Mouse (Mus musculus) CH12.LX (cell line): ENCODE results near the gene Gm28041. TPM values are rescaled to one million over a fixed set of nuclear protein-coding genes. Genes with fewer than 3 reads are reported as not detected.
"Not testable (repeated sequence)": the region's sequence is repeated elsewhere in the genome, so short reads cannot be mapped to it uniquely, and the experiment has no call there.

Source experiments
- DNase-seq: peaks from one replicate; pipeline ENCODE4 v3.0.0-alpha.2; 2013; ENCODE audit errors: extremely low read depth
- H3K27ac ChIP-seq: 2 replicates; pipeline ENCODE4 v1.5.1; 2012; ENCODE audit warnings: low read depth, mild to moderate bottlenecking, control low read depth, moderate library complexity; ENCODE audit not compliant: insufficient read depth
- H3K27me3 ChIP-seq: replicated peaks from 2 replicates; pipeline ENCODE3; 2012; ENCODE audit warnings: inconsistent platforms
- H3K36me3 ChIP-seq, 2 experiments: replicated peaks in 1 of 2; 2 replicates each; pipeline versions ENCODE3 to v1.6.1; 2012; ENCODE audit warnings: inconsistent platforms in 1 of 2, low read length in 1 of 2, mild to moderate bottlenecking in 1 of 2, mixed read lengths in 1 of 2, moderate library complexity in 1 of 2; ENCODE audit not compliant: control insufficient read depth in 1 of 2, insufficient read depth in 1 of 2
- H3K4me1 ChIP-seq, 2 experiments: 2 replicates each; pipeline ENCODE4 v1.6.1; 2012; ENCODE audit warnings: inconsistent platforms in 1 of 2, moderate library complexity in 1 of 2; ENCODE audit not compliant: insufficient read depth in 2 of 2, control insufficient read depth in 1 of 2
- H3K4me2 ChIP-seq: 2 replicates; pipeline ENCODE4 v1.6.1; 2012; ENCODE audit warnings: low read depth, mild to moderate bottlenecking, control low read depth; ENCODE audit not compliant: poor library complexity, insufficient read depth, severe bottlenecking
- H3K4me3 ChIP-seq, 3 experiments: fragments of 150-350 bp in 1 of 3; sonication (generic) in 1 of 3; replicated peaks in 1 of 3; 2 replicates each; pipeline versions ENCODE3 to v1.5.1; 2011 to 2012; ENCODE audit warnings: low read depth in 2 of 3, low read length in 2 of 3, mild to moderate bottlenecking in 2 of 3, moderate library complexity in 2 of 3, control low read depth in 1 of 3, improper control_type of control experiment in 1 of 3, inconsistent platforms in 1 of 3, mixed read lengths in 1 of 3; ENCODE audit not compliant: poor library complexity in 1 of 3
- H3K79me2 ChIP-seq: replicated peaks from 2 replicates; pipeline ENCODE4 v1.6.1; 2012; ENCODE audit warnings: mild to moderate bottlenecking, moderate library complexity; ENCODE audit not compliant: control insufficient read depth, poor library complexity, insufficient read depth, severe bottlenecking; ENCODE audit errors: extremely low read depth
- H3K9ac ChIP-seq: 2 replicates; pipeline ENCODE4 v1.6.1; 2012; ENCODE audit warnings: low read depth, mild to moderate bottlenecking, control low read depth, moderate library complexity; ENCODE audit not compliant: insufficient read depth
- H3K9me3 ChIP-seq: replicated peaks from 2 replicates; pipeline ENCODE3; 2012; ENCODE audit warnings: low read length, inconsistent platforms, mixed read lengths
- BHLHE40 ChIP-seq: IDR thresholded peaks from 2 replicates; pipeline ENCODE4 v1.6.1; 2011; ENCODE audit warnings: mild to moderate bottlenecking, low read depth, low read length, improper control_type of control experiment
- CHD1 ChIP-seq: IDR thresholded peaks from 2 replicates; pipeline ENCODE4 v1.6.1; 2012; ENCODE audit warnings: low read depth, low read length, improper control_type of control experiment, inconsistent platforms
- CHD2 ChIP-seq: IDR thresholded peaks from 2 replicates; pipeline ENCODE4 v1.6.1; 2011; ENCODE audit warnings: low read length, improper control_type of control experiment
- E2F4 ChIP-seq: IDR thresholded peaks from 2 replicates; pipeline ENCODE4 v1.6.1; 2011; ENCODE audit warnings: low read depth, low read length, improper control_type of control experiment; ENCODE audit not compliant: insufficient replicate concordance
- ELF1 ChIP-seq: IDR thresholded peaks from 2 replicates; pipeline ENCODE4 v1.6.1; 2014; ENCODE audit warnings: low read depth, mild to moderate bottlenecking, inconsistent platforms, low read length, improper control_type of control experiment
- GABPA ChIP-seq: IDR thresholded peaks from 2 replicates; pipeline ENCODE4 v1.6.1; 2012; ENCODE audit warnings: low read depth, low read length, improper control_type of control experiment, inconsistent platforms; ENCODE audit not compliant: insufficient replicate concordance
- HCFC1 ChIP-seq: IDR thresholded peaks from 2 replicates; pipeline ENCODE4 v1.6.1; 2012; ENCODE audit warnings: low read depth, mild to moderate bottlenecking, inconsistent platforms, low read length, improper control_type of control experiment
- IRF4 ChIP-seq: IDR thresholded peaks from 2 replicates; pipeline ENCODE4 v1.6.1; 2014; ENCODE audit warnings: low read depth, mild to moderate bottlenecking, inconsistent platforms, low read length, improper control_type of control experiment
- JUND ChIP-seq: conservative IDR thresholded peaks from 2 replicates; pipeline ENCODE4 v1.6.1; 2011; ENCODE audit warnings: low read depth, low read length, improper control_type of control experiment
- KAT2A ChIP-seq: IDR thresholded peaks from 2 replicates; pipeline ENCODE4 v1.6.1; 2012; ENCODE audit warnings: low read length, improper control_type of control experiment, inconsistent platforms; ENCODE audit not compliant: insufficient replicate concordance
- MAFK ChIP-seq: IDR thresholded peaks from 2 replicates; pipeline ENCODE4 v1.6.1; 2011; ENCODE audit warnings: low read length, improper control_type of control experiment; ENCODE audit not compliant: insufficient replicate concordance
- MAX ChIP-seq: IDR thresholded peaks from 2 replicates; pipeline ENCODE4 v1.6.1; 2011; ENCODE audit warnings: low read length, improper control_type of control experiment
- MEF2A ChIP-seq: IDR thresholded peaks from 2 replicates; pipeline ENCODE4 v1.6.1; 2014; ENCODE audit warnings: low read depth, mild to moderate bottlenecking, inconsistent platforms, low read length, improper control_type of control experiment, borderline replicate concordance
- MXI1 ChIP-seq: IDR thresholded peaks from 2 replicates; pipeline ENCODE4 v1.6.1; 2011; ENCODE audit warnings: mild to moderate bottlenecking, low read depth, low read length, improper control_type of control experiment
- MYC ChIP-seq: IDR thresholded peaks from 2 replicates; pipeline ENCODE4 v1.6.1; 2011; ENCODE audit warnings: low read depth, mild to moderate bottlenecking, improper control_type of control experiment, low read length
- NELFE ChIP-seq: IDR thresholded peaks from 2 replicates; pipeline ENCODE4 v1.6.1; 2011; ENCODE audit warnings: low read depth, low read length, improper control_type of control experiment
- NRF1 ChIP-seq: IDR thresholded peaks from 2 replicates; pipeline ENCODE4 v1.6.1; 2014; ENCODE audit warnings: low read depth, mild to moderate bottlenecking, inconsistent platforms, low read length, improper control_type of control experiment, moderate library complexity
- POLR2A ChIP-seq: IDR thresholded peaks from 2 replicates; pipeline ENCODE4 v1.6.1; 2011; ENCODE audit warnings: low read depth, mild to moderate bottlenecking, improper control_type of control experiment, low read length
- POLR2AphosphoS2 ChIP-seq: IDR thresholded peaks from 2 replicates; pipeline ENCODE4 v1.6.1; 2011; ENCODE audit warnings: low read depth, low read length, improper control_type of control experiment
- RCOR1 ChIP-seq: conservative IDR thresholded peaks from 2 replicates; pipeline ENCODE4 v1.6.1; 2012; ENCODE audit warnings: low read depth, mild to moderate bottlenecking, inconsistent platforms, low read length, improper control_type of control experiment
- SIN3A ChIP-seq: IDR thresholded peaks from 2 replicates; pipeline ENCODE4 v1.6.1; 2012; ENCODE audit warnings: low read length, improper control_type of control experiment, inconsistent platforms
- TBP ChIP-seq: conservative IDR thresholded peaks from 2 replicates; pipeline ENCODE4 v1.6.1; 2011; ENCODE audit warnings: low read depth, low read length, improper control_type of control experiment
- TCF12 ChIP-seq: IDR thresholded peaks from 2 replicates; pipeline ENCODE4 v1.6.1; 2014; ENCODE audit warnings: low read depth, mild to moderate bottlenecking, inconsistent platforms, low read length, improper control_type of control experiment
- ZMIZ1 ChIP-seq: IDR thresholded peaks from 2 replicates; pipeline ENCODE4 v1.6.1; 2012; ENCODE audit warnings: low read depth, mild to moderate bottlenecking, inconsistent platforms, low read length, improper control_type of control experiment
- dilution Hi-C: fragments of 300-500 bp; cut with MboI; formaldehyde crosslinking; loops from 2 replicates; pipeline ENCODE4 v1.14.3; 2020; ENCODE audit warnings: low sequenced_read_pairs; ENCODE audit not compliant: extremely low pct_unique_long_range_greater_than_20kb, extremely low pct_ligation_motif_present
- in situ Hi-C: fragments of 300-500 bp; cut with MboI; formaldehyde crosslinking; loops from 3 replicates; pipeline ENCODE4 v1.14.3; 2019; ENCODE audit warnings: low sequenced_read_pairs, low pct_ligation_motif_present, low pct_unique_long_range_greater_than_20kb, mixed read lengths
- polyA plus RNA-seq: library from polyadenylated mRNA; unstranded; fragments of >175 nt; gene quantifications from 2 replicates; pipeline ENCODE4 v1.2.1, GENCODE M21; 2012; ENCODE audit warnings: low read depth; ENCODE audit not compliant: insufficient read length
- total RNA-seq, 2 experiments: library from RNA; depleted of rRNA; stranded (reverse); fragments of 300-350 nt in 1 of 2; fragments of >200 nt in 1 of 2; gene quantifications; 2 replicates each; pipeline ENCODE4 v1.2.3; 2012 to 2014

Gene Gm28041
- total RNA-seq (2012; rRNA removed) (1.7 and 2.3 TPM in 2 replicates), total RNA-seq (2014; rRNA removed) (0.61 and 1.1 TPM in 2 replicates), polyA plus RNA-seq (1.8 TPM in 1 of 2 replicates, not detected in the other)

DNA sequence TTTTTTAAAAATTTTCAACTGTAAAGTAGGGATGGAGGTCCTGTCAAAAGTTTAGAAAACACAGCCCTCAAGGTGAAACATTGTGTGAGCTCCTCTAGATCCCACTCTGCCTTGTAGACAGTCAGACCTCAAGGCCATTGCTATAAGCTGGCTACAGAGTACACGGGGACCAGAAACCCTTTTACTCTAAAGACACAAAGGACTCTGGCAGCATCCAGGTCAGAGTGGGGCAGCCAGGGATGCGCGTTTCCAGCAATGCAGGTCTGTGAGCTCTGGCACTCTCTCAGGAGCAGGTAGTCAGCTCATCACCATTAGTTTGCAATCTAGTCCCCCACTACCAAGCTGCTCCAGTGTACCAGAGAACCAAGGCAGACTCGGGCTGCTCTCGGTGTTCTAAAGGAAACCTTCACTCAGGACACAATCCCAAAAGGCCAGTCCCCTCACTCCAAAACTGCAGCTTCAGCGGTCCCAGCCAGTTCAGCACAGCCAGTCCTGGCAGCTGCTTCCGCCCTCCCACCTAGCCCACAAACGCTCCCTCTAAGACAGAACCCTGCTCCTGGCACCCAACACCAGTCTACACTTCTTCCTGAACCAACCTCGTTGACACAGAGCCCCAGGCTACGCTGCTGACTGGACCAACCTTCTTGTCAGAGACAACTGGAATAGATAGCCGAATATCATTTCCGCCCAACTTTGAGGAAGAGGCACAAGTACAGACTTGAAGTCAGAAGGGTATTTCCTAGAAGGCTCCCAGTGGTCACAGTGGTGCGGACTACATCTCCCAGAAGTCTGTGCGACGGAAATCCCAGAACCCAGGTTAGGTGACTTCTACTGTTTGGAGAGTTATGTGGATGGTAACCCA, at the start of gene Gm28041, which contains the start of gene Zfp456:
Gene Gm28041 (minus strand): TSS at position 684 of the 862 bp plus-strand sequence.
Gene Zfp456 (minus strand): TSS at position 761 of the 862 bp plus-strand sequence.
- H3K4me1 ChIP-seq, H3K79me2 ChIP-seq, H3K9me3 ChIP-seq, in situ Hi-C loops, dilution Hi-C loops, H3K27me3 ChIP-seq: not testable (repeated sequence)
- H3K9ac ChIP-seq, result peak within 1 kb of the TSS; percentile 86
- DNase-seq, result peak; percentile 88
- peak within 1 kb of the TSS; percentile 73 for H3K27ac ChIP-seq
- TF ChIP-seq TBP, result peak; percentile 74; the same call in 1 of the 2 replicates
- peak; percentile 71 for TF ChIP-seq ZMIZ1
- TF ChIP-seq CHD2, result peak; percentile 49; the same call in 1 of the 2 replicates
- peak; percentile 38; the same call in 1 of the 2 replicates for TF ChIP-seq MAFK
- TF ChIP-seq BHLHE40, result 0 out of 2 replicates have a peak, but pooled peaks have one; percentile 36
- TF ChIP-seq HCFC1, result peak; percentile 94
- TF ChIP-seq SIN3A, result peak; percentile 88
- TF ChIP-seq POLR2A, result peak; percentile 75
- peak; percentile 87; the same call in 1 of the 2 replicates for TF ChIP-seq KAT2A
- TF ChIP-seq ELF1, result peak; percentile 90
- peak; percentile 84 for TF ChIP-seq IRF4
- peak; percentile 62; the same call in 1 of the 2 replicates for TF ChIP-seq MYC
- peak; percentile 42; the same call in 1 of the 2 replicates for TF ChIP-seq MEF2A
- 0 out of 2 replicates have a peak, but pooled peaks have one; percentile 34 for TF ChIP-seq RCOR1
- peak; percentile 67 for TF ChIP-seq MXI1
- 0 out of 2 replicates have a peak, but pooled peaks have one; percentile 33 for TF ChIP-seq NRF1
- TF ChIP-seq GABPA, result peak; percentile 21; the same call in 1 of the 2 replicates
- peak; percentile 51; the same call in 1 of the 2 replicates for TF ChIP-seq POLR2AphosphoS2
- TF ChIP-seq MAX, result 0 out of 2 replicates have a peak, but pooled peaks have one; percentile 37
- peak; percentile 41; the same call in 1 of the 2 replicates for TF ChIP-seq E2F4
- TF ChIP-seq CHD1, result peak; percentile 98
- 0 out of 2 replicates have a peak, but pooled peaks have one; percentile 27 for TF ChIP-seq JUND
- TF ChIP-seq NELFE, result peak; percentile 82
- peak; percentile 83 for TF ChIP-seq TCF12
- peaks cover 8 to 16% of the 10 kb centered on the region in 2 experiments for H3K36me3 ChIP-seq
- H3K4me3 ChIP-seq, result peak within 1 kb of the TSS; percentile 63 to 90 (median 90)
- H3K4me2 ChIP-seq, result peak within 1 kb of the TSS; percentile 90

GRCm38 (mm10) chr13:67422532-67422931, 47.0 kb upstream of the Gm28041 start:
- H3K4me3 ChIP-seq, H3K27ac ChIP-seq, DNase-seq, H3K4me2 ChIP-seq, dilution Hi-C loops, in situ Hi-C loops, H3K27me3 ChIP-seq, H3K36me3 ChIP-seq, H3K9me3 ChIP-seq, H3K9ac ChIP-seq, H3K4me1 ChIP-seq, H3K79me2 ChIP-seq: not testable (repeated sequence)
